In genomic region chr10:17237463-17237862, GRCm38 (mm10) we compare ENCODE assay signal across 13 mouse cellular contexts.
DNase-seq lines count a peak whose midpoint lies in the region; ATAC-seq lines count a peak whose summit lies in the region.
"Had no signal": no experiment of that assay in that cellular context is flagged by ENCODE, and none has a peak within 500 bp of the region (broad histone marks: within the 10 kb centered on the region; RNA-seq: fewer than 3 reads in every experiment).

No protein-coding gene starts in this region.

- H3K27ac ChIP-seq in kidney, embryonic 16.5 days (ENCODE audit: low read length) = 0 out of 2 replicates have a peak overlapping the region, but pooled peaks have one; percentile 4
- H3K27ac ChIP-seq in embryonic facial prominence, embryonic 10.5 days (replicated peaks) = 0 out of 2 replicates have a peak overlapping the region, but pooled peaks have one; percentile 12
- peak overlapping the region; percentile 84 for H3K27ac ChIP-seq in midbrain, embryonic 10.5 days (replicated peaks)
- H3K27ac ChIP-seq in neural tube, embryonic 15.5 days (replicated peaks) = no peak overlapping the region
- no peak overlapping the region for H3K27ac ChIP-seq in forebrain, embryonic 15.5 days (replicated peaks)
- H3K27ac ChIP-seq: intestine, embryonic 15.5 days; liver, embryonic 14.5 days had no signal

- H3K9me3 ChIP-seq in kidney, embryonic 16.5 days (ENCODE audit: low read length) = no peaks in the 10 kb centered on the region
- no peaks in the 10 kb centered on the region for H3K9me3 ChIP-seq in embryonic facial prominence, embryonic 10.5 days
- no peaks in the 10 kb centered on the region for H3K9me3 ChIP-seq in midbrain, embryonic 10.5 days (replicated peaks)
- no peaks in the 10 kb centered on the region for H3K9me3 ChIP-seq in neural tube, embryonic 15.5 days (replicated peaks)
- H3K9me3 ChIP-seq in forebrain, embryonic 15.5 days = no peaks in the 10 kb centered on the region
- H3K9me3 ChIP-seq: intestine, embryonic 15.5 days had no signal

- no peaks in the 10 kb centered on the region for H3K36me3 ChIP-seq in kidney, embryonic 16.5 days (ENCODE audit: insufficient read depth, low read length)
- H3K36me3 ChIP-seq in embryonic facial prominence, embryonic 10.5 days (replicated peaks) = no peaks in the 10 kb centered on the region
- H3K36me3 ChIP-seq in midbrain, embryonic 10.5 days = no peaks in the 10 kb centered on the region
- no peaks in the 10 kb centered on the region for H3K36me3 ChIP-seq in neural tube, embryonic 15.5 days
- H3K36me3 ChIP-seq in forebrain, embryonic 15.5 days = no peaks in the 10 kb centered on the region
- H3K36me3 ChIP-seq: intestine, embryonic 15.5 days had no signal

- H3K4me1 ChIP-seq in kidney, embryonic 16.5 days (ENCODE audit: insufficient read depth, low read length) = peaks cover 18% of the 10 kb centered on the region
- H3K4me1 ChIP-seq in embryonic facial prominence, embryonic 10.5 days = peaks cover 31% of the 10 kb centered on the region
- H3K4me1 ChIP-seq in midbrain, embryonic 10.5 days = peaks cover 50% of the 10 kb centered on the region
- H3K4me1 ChIP-seq in neural tube, embryonic 15.5 days = peaks cover 17% of the 10 kb centered on the region
- H3K4me1 ChIP-seq in forebrain, embryonic 15.5 days = peaks cover 21% of the 10 kb centered on the region
- H3K4me1 ChIP-seq: intestine, embryonic 15.5 days had no signal

- no peak for DNase-seq in kidney, postnatal 36 days
- DNase-seq in embryonic facial prominence, embryonic 10.5 days (ENCODE audit: low spot score) = no peak
- no peak for DNase-seq in midbrain, embryonic 10.5 days (ENCODE audit: low spot score)
- DNase-seq in layer of hippocampus, postnatal 10 days (ENCODE audit: low spot score in 2 of 2) = no peak
- DNase-seq: cerebellum, adult 9-10 months; gastrocnemius, postnatal 14 days; lung, postnatal 36 days had no signal

- H3K4me2 ChIP-seq in kidney, embryonic 16.5 days (replicated peaks; ENCODE audit: low read depth, low read length) = peak overlapping the region; percentile 30
- H3K4me2 ChIP-seq in neural tube, embryonic 15.5 days = 0 out of 2 replicates have a peak overlapping the region, but pooled peaks have one; percentile 9
- no peak overlapping the region for H3K4me2 ChIP-seq in forebrain, embryonic 15.5 days (replicated peaks)
- H3K4me2 ChIP-seq: intestine, embryonic 15.5 days had no signal

- no peak overlapping the region for H3K9ac ChIP-seq in kidney, embryonic 16.5 days (replicated peaks; ENCODE audit: low read length)
- H3K9ac ChIP-seq in neural tube, embryonic 15.5 days (replicated peaks) = no peak overlapping the region
- no peak overlapping the region for H3K9ac ChIP-seq in forebrain, embryonic 15.5 days (replicated peaks)
- H3K9ac ChIP-seq: intestine, embryonic 15.5 days; liver, embryonic 14.5 days had no signal

- WGBS in kidney, embryonic 16.5 days = 21% methylated on average over 11 of the region's 11 CpGs
- WGBS in embryonic facial prominence, embryonic 10.5 days = 40% methylated on average over 11 of the region's 11 CpGs
- 35% methylated on average over 11 of the region's 11 CpGs for WGBS in midbrain, embryonic 10.5 days
- WGBS in neural tube, embryonic 15.5 days = 31% methylated on average over 11 of the region's 11 CpGs
- 52% methylated on average over 11 of the region's 11 CpGs for WGBS in forebrain, embryonic 15.5 days

- no peak overlapping the region for H3K4me3 ChIP-seq in kidney, embryonic 16.5 days (ENCODE audit: low read length)
- no peak overlapping the region for H3K4me3 ChIP-seq in embryonic facial prominence, embryonic 10.5 days
- no peak overlapping the region for H3K4me3 ChIP-seq in midbrain, embryonic 10.5 days
- H3K4me3 ChIP-seq in neural tube, embryonic 15.5 days (replicated peaks) = no peak overlapping the region
- no peak overlapping the region for H3K4me3 ChIP-seq in forebrain, embryonic 15.5 days
- H3K4me3 ChIP-seq: intestine, embryonic 15.5 days; myocyte had no signal

- no peaks in the 10 kb centered on the region for H3K27me3 ChIP-seq in kidney, embryonic 16.5 days (ENCODE audit: insufficient read depth, low read length)
- no peaks in the 10 kb centered on the region; the same call in 1 of the 2 replicates for H3K27me3 ChIP-seq in embryonic facial prominence, embryonic 10.5 days (replicated peaks; ENCODE audit: low read depth, poor library complexity, severe bottlenecking)
- H3K27me3 ChIP-seq in midbrain, embryonic 10.5 days (ENCODE audit: low read depth, poor library complexity, severe bottlenecking) = no peaks in the 10 kb centered on the region
- no peaks in the 10 kb centered on the region for H3K27me3 ChIP-seq in neural tube, embryonic 15.5 days (replicated peaks)
- H3K27me3 ChIP-seq in forebrain, embryonic 15.5 days = no peaks in the 10 kb centered on the region
- H3K27me3 ChIP-seq: intestine, embryonic 15.5 days had no signal

- peak; percentile 21; the same call in 1 of the 2 replicates for ATAC-seq in kidney, embryonic 16.5 days (ENCODE audit: low FRiP score, low TSS enrichment)
- ATAC-seq in neural tube, embryonic 15.5 days (ENCODE audit: low FRiP score) = no peak
- no peak for ATAC-seq in forebrain, embryonic 15.5 days (replicated peaks)
- ATAC-seq: intestine, embryonic 15.5 days had no signal

Comparison
In these comparisons a context has a peak if more than half of its experiments do, and no peak if none do; other contexts are left out.
1. H3K27ac ChIP-seq: peak in kidney, embryonic 16.5 days (single experiment), embryonic facial prominence, embryonic 10.5 days (single experiment) and midbrain, embryonic 10.5 days (single experiment); none in neural tube, embryonic 15.5 days (single experiment) and forebrain, embryonic 15.5 days (single experiment).